Mouse (Mus musculus) adrenal gland (tissue): ENCODE measurements around the gene Rac3.

Source experiments
- intact Hi-C: fragments of 180-260 bp; cut with DNase I; formaldehyde crosslinking; loops from one replicate; pipeline ENCODE4 v1.15.1; 2025

Rac3 gene

DNA sequence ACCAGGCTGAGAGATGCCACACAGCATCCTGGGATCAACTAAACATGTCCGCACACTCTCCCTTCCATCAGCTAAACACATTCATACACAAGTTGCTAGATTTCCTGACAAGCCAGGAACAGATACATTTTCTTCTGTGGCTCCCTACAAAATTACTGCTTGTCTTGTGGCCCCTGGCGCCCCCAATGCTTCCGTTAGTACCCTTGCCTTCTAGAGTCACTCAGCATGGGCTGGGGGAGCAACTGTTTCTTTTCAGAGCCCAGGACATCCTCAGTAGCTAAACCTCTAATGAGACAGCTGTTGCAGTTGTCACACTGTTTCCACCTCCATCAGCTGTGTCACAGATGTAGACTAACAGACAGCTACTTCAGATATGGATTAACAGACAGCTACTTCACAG lies 51.5 kb downstream of the Rac3 start:
- intact Hi-C loops, result no loop called here
